Mouse (Mus musculus) neural tube, embryonic 14.5 days (tissue): ENCODE data around the gene Hist2h2be. TPM values are rescaled to one million over a fixed set of nuclear protein-coding genes. Genes with fewer than 3 reads are reported as not detected.

Experiments
- ATAC-seq: fragments of 200-750 bp; cut with Nextera tagmentation; 2 replicates; pipeline ENCODE4 v1.8.0; 2017; ENCODE audit warnings: low read depth, mild to moderate bottlenecking, moderate TSS enrichment, moderate library complexity
- H3K27ac ChIP-seq: fragments of 300-500 bp; sonication (generic); 2 replicates; pipeline ENCODE4 v1.5.1; 2014; ENCODE audit warnings: low read depth, mild to moderate bottlenecking, control low read depth, low read length, moderate library complexity, mixed read lengths
- H3K27me3 ChIP-seq: fragments of 300-500 bp; sonication (generic); 2 replicates; pipeline ENCODE4 v1.6.1; 2014; ENCODE audit warnings: low read length; ENCODE audit not compliant: control insufficient read depth, insufficient read depth
- H3K36me3 ChIP-seq: fragments of 300-500 bp; sonication (generic); 2 replicates; pipeline ENCODE4 v1.6.1; 2014; ENCODE audit warnings: low read length, mixed read lengths; ENCODE audit not compliant: control insufficient read depth, insufficient read depth
- H3K4me1 ChIP-seq: fragments of 300-500 bp; sonication (generic); 2 replicates; pipeline ENCODE4 v1.6.1; 2014; ENCODE audit warnings: low read length; ENCODE audit not compliant: control insufficient read depth, insufficient read depth
- H3K4me2 ChIP-seq: fragments of 300-500 bp; sonication (generic); 2 replicates; pipeline ENCODE4 v1.6.1; 2014; ENCODE audit warnings: mild to moderate bottlenecking, low read depth, low read length, control low read depth
- H3K4me3 ChIP-seq: fragments of 300-500 bp; sonication (generic); 2 replicates; pipeline ENCODE4 v1.5.1; 2014; ENCODE audit warnings: low read depth, low read length, control low read depth, mixed read lengths
- H3K9ac ChIP-seq: fragments of 300-500 bp; sonication (generic); replicated peaks from 2 replicates; pipeline ENCODE4 v1.6.1; 2014; ENCODE audit warnings: low read depth, mild to moderate bottlenecking, control low read depth, low read length, mixed read lengths
- H3K9me3 ChIP-seq: fragments of 300-500 bp; sonication (generic); 2 replicates; pipeline ENCODE4 v1.6.1; 2016; ENCODE audit warnings: low read length; ENCODE audit not compliant: control insufficient read depth
- WGBS: fragments of 180-500 bp; shearing (Covaris S2); extraction: QIAGEN DNeasy Blood & Tissue Kit; methylation state at CpG from one replicate; pipeline ENCODE4 v1.1.7; 2014; 5-methylcytosine and 5-hydroxymethylcytosine counted together
- polyA plus RNA-seq: library from polyadenylated mRNA; unstranded; fragments of >200 nt; fragmentation: Nextera tagmentation; extraction: Ambion mirVana; gene quantifications from 2 replicates; pipeline ENCODE4 v1.2.1, GENCODE M21; 2014

Gene Hist2h2be
- polyA plus RNA-seq, 1 experiment from 2014 or later: 4.8 TPM

GRCm38 (mm10) chr3:96179531-96179930 lies 41.4 kb upstream of the Hist2h2be start:
- Histone ChIP-seq H3K4me3 (no peak overlapping the region), H3K4me2 (no peak overlapping the region), H3K9ac (no peak overlapping the region), H3K4me1 (peaks cover 17% of the 10 kb centered on the region), H3K27ac (no peak overlapping the region), H3K27me3 (no peaks in the 10 kb centered on the region), H3K9me3 (no peaks in the 10 kb centered on the region), H3K36me3 (peaks cover 20% of the 10 kb centered on the region)
- WGBS: 59% methylated on average over 4 of the region's 4 CpGs
- no peak for ATAC-seq

DNA sequence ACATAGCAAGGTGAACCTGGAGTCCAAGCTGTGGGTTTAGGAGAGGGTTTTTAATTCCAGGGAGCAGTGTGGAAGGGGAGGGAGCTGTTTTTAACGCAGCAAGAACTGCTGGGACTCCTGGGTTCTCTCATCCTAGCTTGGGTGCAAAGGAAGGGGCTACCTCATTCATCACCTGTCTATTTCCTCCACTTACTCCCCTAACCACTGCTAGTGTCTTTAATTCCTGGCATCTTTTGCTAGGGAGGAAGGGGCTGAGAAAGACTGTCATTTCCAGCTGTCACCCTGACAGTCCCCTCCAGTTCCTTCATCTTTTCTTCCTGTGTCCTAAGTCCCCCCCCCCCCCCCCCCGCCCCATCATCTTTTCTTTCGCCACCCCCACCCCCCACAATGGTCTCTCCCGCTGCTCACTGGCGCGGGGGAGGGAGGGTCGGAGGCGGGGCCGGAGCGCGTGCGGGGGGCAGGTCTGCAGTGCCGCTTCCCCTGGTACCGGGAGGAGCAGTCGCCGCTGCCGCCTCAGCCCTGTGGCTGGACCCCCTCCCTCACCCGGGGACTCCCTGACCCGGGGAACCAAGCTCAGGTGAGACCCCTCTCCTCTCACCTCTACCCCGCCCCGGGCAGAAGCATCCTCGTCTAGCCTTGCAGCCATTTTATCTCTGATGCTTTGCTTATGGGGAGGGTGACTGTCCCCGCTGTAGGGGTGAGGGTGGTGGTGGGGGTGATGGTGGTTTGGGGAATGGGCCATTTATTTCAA lies 40.0 kb upstream of the Hist2h2be start, which contains the start of gene Sv2a:
Gene Sv2a (plus strand): TSS at position 425 of the 751 bp plus-strand sequence.
- Histone ChIP-seq H3K4me3 (peak within 1 kb of the TSS; percentile 58), H3K4me2 (peak within 1 kb of the TSS; percentile 74), H3K9ac (peak within 1 kb of the TSS; percentile 83), H3K36me3 (peaks cover 17% of the 10 kb centered on the region), H3K27ac (peak within 1 kb of the TSS; percentile 77), H3K4me1 (peaks cover 17% of the 10 kb centered on the region), H3K9me3 (no peaks in the 10 kb centered on the region), H3K27me3 (no peaks in the 10 kb centered on the region)
- 0% methylated on average over 17 of the region's 23 CpGs for WGBS
- peak; percentile 73 for ATAC-seq

- Histone ChIP-seq H3K27ac (peak overlapping the region; percentile 77), H3K27me3 (no peaks in the 10 kb centered on the region)
Observed at GRCm38 (mm10) chr3:96181510-96182381, 39.2 kb upstream of the Hist2h2be start.

GRCm38 (mm10) chr3:96182382-96182776 lies 38.5 kb upstream of the Hist2h2be start:
- Histone ChIP-seq H3K27ac (peak overlapping the region; percentile 77; the same call in 1 of the 2 replicates), H3K36me3 (peaks cover 15% of the 10 kb centered on the region), H3K9me3 (no peaks in the 10 kb centered on the region), H3K4me3 (peak overlapping the region; percentile 58), H3K4me2 (peak overlapping the region; percentile 74), H3K9ac (peak overlapping the region; percentile 83), H3K27me3 (no peaks in the 10 kb centered on the region), H3K4me1 (peaks cover 17% of the 10 kb centered on the region)
- WGBS: 36% methylated on average over 4 of the region's 4 CpGs
- ATAC-seq: no peak

More at GRCm38 (mm10) chr3:96181510-96182381, 39.2 kb upstream of the Hist2h2be start:
- Histone ChIP-seq H3K4me2 (peak overlapping the region; percentile 74), H3K4me3 (peak overlapping the region; percentile 58), H3K36me3 (peaks cover 12% of the 10 kb centered on the region), H3K9me3 (no peaks in the 10 kb centered on the region), H3K9ac (peak overlapping the region; percentile 83), H3K4me1 (peaks cover 17% of the 10 kb centered on the region)
- 32% methylated on average over 12 of the region's 12 CpGs for WGBS
- peak; percentile 52 for ATAC-seq

DNA sequence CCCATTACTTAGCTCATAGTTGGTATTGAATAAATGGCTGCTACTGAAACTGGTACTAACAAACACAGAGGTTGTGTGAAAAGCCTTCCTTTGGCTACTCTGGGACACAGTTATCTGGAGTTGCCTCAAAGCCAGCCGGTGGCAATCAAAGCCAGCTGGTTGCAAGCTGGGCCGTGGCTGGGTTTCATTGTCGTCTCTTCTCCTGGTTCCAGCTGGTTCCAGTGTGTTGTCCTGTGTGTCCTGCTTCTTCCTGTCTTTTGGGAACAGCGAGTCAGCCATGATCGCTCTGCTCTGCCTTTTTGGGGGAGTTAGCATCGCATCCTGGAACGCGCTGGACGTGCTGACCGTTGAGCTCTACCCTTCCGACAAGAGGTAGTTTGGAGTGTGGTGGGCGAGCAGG lies 27.9 kb upstream of the Hist2h2be start:
- Histone ChIP-seq H3K4me2 (no peak overlapping the region), H3K27me3 (no peaks in the 10 kb centered on the region), H3K27ac (no peak overlapping the region), H3K9me3 (no peaks in the 10 kb centered on the region), H3K4me3 (no peak overlapping the region), H3K36me3 (peaks cover 38% of the 10 kb centered on the region), H3K9ac (no peak overlapping the region), H3K4me1 (peaks cover 10% of the 10 kb centered on the region; the same call in 1 of the 2 replicates)
- no peak for ATAC-seq
- WGBS: 67% methylated on average over 12 of the region's 12 CpGs

DNA sequence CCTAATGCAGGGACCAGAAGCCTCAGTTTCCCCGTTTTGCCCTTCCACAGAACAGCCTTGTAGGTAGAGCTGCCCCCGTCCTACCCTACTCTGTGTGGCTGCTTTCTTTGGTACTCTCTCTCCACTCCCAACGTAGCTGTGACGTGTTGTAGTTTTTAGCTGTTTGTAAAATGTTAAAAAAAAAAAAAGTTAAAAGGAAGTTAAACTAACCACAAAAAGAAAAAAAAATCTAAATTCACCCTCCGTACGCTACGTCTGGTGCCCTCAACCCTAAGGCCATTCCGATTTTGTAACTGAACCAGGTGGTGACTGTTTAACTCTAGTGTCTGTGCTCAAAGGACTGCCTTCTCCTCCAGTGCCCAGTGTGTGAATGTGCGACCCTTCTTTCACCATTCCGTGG lies 26.0 kb upstream of the Hist2h2be start:
- H3K9ac ChIP-seq: no peak overlapping the region
- 89% methylated on average over 10 of the region's 10 CpGs for WGBS
- no peaks in the 10 kb centered on the region for H3K9me3 ChIP-seq
- H3K36me3 ChIP-seq: peaks cover 29% of the 10 kb centered on the region
- peaks cover 11% of the 10 kb centered on the region; the same call in 1 of the 2 replicates for H3K4me1 ChIP-seq
- no peaks in the 10 kb centered on the region for H3K27me3 ChIP-seq
- H3K27ac ChIP-seq: no peak overlapping the region
- H3K4me3 ChIP-seq: no peak overlapping the region
- no peak overlapping the region for H3K4me2 ChIP-seq
- ATAC-seq: no peak

DNA sequence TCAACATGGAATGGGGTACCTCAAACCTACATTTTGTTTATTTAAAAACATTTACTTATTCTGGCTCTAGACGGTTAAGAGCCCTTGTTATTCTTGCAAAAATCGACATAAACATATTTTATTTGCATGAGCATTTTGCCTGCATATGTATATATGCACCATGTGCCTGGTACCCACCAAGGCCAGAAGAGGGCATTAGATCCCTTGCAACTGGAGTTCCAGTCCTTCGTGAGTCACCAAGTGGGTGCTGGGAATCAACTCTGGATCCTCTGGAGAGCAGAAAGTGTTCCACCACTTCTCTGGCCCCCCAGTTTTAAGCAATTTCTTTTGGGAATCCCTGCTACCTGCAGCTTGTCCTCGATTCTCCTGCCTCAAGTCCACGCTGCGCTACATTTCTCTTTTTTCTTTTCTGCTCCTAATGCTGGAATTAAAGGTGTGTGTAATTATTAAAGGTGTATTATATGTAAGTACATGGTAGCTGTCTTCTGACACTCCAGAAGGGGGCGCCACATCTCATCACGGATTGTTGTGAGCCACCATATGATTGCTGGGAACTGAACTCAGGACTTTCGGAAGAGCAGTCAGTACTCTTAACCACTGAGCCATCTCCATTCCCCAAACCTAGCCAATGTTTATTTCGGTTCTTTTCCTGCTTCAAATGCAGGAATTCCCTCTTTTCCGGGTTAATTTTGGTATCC lies 25.2 kb upstream of the Hist2h2be start:
- WGBS: 96% methylated on average over 11 of the region's 11 CpGs
- Histone ChIP-seq H3K4me2 (peak overlapping the region; percentile 95; the same call in 1 of the 2 replicates), H3K4me1 (peaks cover 11% of the 10 kb centered on the region; the same call in 1 of the 2 replicates), H3K9me3 (no peaks in the 10 kb centered on the region), H3K36me3 (peaks cover 21% of the 10 kb centered on the region; the same call in 1 of the 2 replicates), H3K9ac (no peak overlapping the region), H3K4me3 (no peak overlapping the region), H3K27ac (no peak overlapping the region; the same call in 1 of the 2 replicates), H3K27me3 (no peaks in the 10 kb centered on the region)
- ATAC-seq: no peak

GRCm38 (mm10) chr3:96196437-96197128 lies 24.3 kb upstream of the Hist2h2be start:
- H3K27me3 ChIP-seq: no peaks in the 10 kb centered on the region
- 0 out of 2 replicates have a peak, but pooled peaks have one; percentile 3 for ATAC-seq
- peaks cover 11% of the 10 kb centered on the region; the same call in 1 of the 2 replicates for H3K4me1 ChIP-seq
- 18% methylated on average over 27 of the region's 27 CpGs for whole genome bisulfite sequencing
- H3K27ac ChIP-seq: peak overlapping the region; percentile 98
- peak overlapping the region; percentile 72 for H3K4me3 ChIP-seq
- peak overlapping the region; percentile 92 for H3K9ac ChIP-seq
- peak overlapping the region; percentile 95 for H3K4me2 ChIP-seq
- peaks cover 15% of the 10 kb centered on the region; the same call in 1 of the 2 replicates for H3K36me3 ChIP-seq
- no peaks in the 10 kb centered on the region for H3K9me3 ChIP-seq
